Mouse (Mus musculus): ENCODE data around the gene Gcc1.

Gene Gcc1

GRCm38 (mm10) chr6:28422651-28423290, 5.4 kb downstream of the Gcc1 start:
- no peak for DNase-seq (ENCODE audit: low spot score)

DNA sequence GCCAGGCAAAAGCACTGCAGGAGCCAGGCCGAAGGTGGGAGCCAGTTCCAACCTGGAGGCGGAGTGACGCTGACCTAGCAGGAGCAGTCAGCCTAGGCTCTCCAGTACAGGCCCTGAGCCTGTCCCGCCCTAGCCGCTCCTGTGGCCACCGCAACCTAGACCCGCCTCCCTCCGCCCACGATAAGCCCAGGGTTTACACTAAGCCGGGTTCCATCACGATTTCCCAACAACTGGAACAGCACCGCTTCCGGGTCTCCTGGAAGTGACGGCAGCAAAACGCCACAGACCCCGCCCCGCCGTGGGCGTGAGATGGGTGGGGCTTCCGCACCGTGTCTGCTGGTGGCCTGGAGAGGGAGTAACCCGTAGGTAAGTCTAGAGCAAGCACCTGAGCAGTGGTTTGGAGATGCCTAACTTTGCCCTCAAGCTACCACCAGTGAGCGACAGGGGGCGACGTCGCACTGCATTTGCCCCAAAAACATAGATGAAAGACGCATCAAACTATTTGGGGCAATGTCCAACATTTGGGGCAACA, 6.7 kb downstream of the Gcc1 start:
- DNase-seq (ENCODE audit: low spot score): peak; percentile 98

- DNase-seq (ENCODE audit: low spot score): no peak
Observed at GRCm38 (mm10) chr6:28420865-28421264, 7.3 kb downstream of the Gcc1 start.

DNA sequence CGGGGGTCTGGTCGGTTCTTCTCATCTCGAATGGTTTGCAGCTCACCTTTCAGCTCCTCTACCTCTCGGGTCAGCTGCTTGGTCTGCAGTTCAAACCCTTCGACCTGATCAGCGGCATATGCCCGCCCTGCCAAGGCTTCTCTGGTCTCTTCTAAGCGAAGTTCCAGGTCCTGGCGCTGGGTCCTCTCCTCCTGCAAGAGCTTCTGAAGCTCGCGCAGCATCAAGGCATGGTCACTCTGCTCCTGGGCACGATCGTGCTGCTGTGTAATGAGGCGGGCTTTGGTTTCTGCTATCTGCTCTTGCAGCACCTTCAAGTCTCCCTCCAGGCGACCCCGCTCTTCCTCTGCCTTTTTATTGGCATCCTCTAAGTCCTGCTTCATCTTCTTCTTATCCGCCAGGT, 7.8 kb downstream of the Gcc1 start:
- DNase-seq (ENCODE audit: low spot score): no peak

- DNase-seq (ENCODE audit: low spot score): no peak
Observed at GRCm38 (mm10) chr6:28419673-28420072, 8.5 kb downstream of the Gcc1 start.

DNA sequence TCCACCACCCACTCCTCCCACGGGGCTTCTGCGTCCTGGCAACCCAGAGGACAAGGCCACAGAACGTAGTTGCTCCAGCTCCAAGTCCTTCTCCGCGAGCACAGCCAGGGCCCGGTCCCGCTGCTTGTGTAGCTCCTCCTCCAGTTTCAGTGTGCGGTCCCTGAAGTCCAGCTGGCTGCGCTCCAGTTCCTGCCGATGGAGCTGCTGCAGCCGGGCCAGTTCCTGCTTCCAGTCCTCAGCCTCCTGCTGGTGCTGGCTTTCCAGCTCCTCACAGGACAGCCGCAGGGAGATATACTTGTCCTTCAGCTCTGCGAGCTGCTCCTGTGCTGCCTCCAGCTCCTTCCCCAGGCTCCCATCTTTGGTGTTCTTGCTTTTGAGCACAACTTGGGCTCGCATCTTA, 9.7 kb downstream of the Gcc1 start:
- peak; percentile 42 for DNase-seq (ENCODE audit: low spot score)

GRCm38 (mm10) chr6:28416981-28417380, 11.2 kb downstream of the Gcc1 start:
- no peak for DNase-seq (ENCODE audit: low spot score)

GRCm38 (mm10) chr6:28411236-28411635, 17.0 kb downstream of the Gcc1 start:
- no peak for DNase-seq (ENCODE audit: low spot score)

GRCm38 (mm10) chr6:28410053-28410452, 18.1 kb downstream of the Gcc1 start:
- DNase-seq (ENCODE audit: low spot score): peak; percentile 42

DNA sequence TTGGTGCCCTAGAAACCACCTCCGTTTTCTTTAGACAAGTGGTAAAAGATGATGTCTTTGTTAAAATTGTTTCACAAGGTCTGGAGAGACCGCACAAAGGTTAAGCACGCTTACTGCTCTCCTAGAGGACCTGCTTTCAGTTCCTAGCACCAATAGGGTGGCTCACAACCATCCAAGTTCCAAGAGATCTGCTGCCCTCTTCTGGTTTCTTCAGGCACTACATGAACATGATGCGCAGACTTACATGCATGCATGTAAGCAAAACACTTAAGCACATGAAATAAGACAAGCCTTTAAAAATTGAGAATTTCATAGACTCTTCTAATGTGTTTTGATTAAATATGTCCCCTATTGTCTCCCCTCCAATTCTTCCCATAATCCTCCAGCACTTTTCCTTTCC, 28.4 kb downstream of the Gcc1 start:
- no peak for DNase-seq (ENCODE audit: low spot score)

GRCm38 (mm10) chr6:28398726-28399125, 29.5 kb downstream of the Gcc1 start:
- DNase-seq (ENCODE audit: low spot score): no peak

DNA sequence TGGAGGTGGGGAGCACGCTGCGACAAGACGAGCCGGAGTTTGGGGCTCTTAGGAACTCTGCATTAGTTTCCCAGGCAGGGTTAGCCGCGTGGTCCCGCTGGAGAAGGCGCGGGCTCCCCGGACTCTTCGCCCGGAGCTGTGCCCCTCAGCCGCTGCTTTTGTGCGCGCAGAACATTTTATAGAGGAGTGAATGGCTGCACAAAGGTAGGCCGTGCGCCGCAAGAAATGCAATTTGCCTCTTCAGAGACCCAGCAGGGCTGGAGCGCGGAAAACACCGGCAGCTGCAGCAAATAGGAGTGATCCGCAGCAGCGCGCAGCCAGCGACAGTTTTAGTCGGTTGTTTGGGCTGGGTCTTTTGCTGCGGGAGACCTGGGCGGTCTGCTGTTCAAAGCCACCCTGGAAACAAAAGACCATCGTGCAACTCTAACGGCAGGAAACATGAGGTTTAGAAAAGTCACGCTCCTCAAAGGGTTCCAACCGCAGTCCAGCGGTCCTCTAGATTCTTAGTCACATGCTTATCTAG, 30.4 kb downstream of the Gcc1 start, which contains the start of gene Zfp800:
Gene Zfp800 (minus strand): TSS at position 325 of the 523 bp plus-strand sequence.
- DNase-seq (ENCODE audit: low spot score): no peak

- no peak for DNase-seq (ENCODE audit: low spot score)
Observed at GRCm38 (mm10) chr6:28396853-28397457, 31.2 kb downstream of the Gcc1 start.

GRCm38 (mm10) chr6:28396051-28396852, 31.9 kb downstream of the Gcc1 start:
- no peak for DNase-seq (ENCODE audit: low spot score)

DNA sequence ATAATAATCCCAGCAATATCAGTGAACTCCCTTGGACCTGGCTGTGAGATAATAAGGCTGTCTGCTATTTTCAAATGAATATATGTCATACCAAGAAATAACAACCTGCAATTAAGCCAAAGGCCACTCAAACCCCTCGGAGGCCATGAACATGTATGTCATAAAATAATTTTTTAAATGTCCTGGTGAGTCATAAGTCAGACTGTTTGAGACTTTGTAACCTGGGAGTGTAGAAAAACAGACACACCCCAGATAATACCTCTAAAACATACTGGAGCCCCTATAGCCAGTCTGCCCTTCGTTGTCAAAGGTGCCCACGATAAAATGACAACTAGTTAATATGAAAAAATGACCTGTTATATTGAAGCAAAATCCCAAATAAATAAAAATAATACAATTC, 39.2 kb downstream of the Gcc1 start:
- no peak for DNase-seq (ENCODE audit: low spot score)

GRCm38 (mm10) chr6:28385169-28385568, 43.0 kb downstream of the Gcc1 start:
- no peak for DNase-seq (ENCODE audit: low spot score)

DNA sequence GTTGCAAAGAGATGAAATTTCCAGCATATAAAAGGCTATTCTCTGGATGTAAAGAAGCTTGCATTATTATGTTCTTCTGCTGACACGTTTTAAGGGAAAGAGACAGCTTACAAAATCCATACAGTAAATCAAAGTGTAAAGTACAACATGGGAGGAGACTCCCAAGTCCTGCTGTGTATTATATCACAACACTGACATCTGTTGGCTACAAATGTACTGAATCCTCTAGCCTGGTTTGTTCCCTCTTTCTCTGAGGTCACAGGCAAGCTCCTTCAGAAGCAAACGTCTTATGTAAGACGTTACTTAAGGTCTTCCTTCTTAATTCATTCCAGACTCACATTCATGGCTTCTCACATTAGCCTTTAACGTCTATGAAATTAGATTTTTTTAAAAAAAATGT, 46.2 kb downstream of the Gcc1 start:
- no peak for DNase-seq (ENCODE audit: low spot score)

DNA sequence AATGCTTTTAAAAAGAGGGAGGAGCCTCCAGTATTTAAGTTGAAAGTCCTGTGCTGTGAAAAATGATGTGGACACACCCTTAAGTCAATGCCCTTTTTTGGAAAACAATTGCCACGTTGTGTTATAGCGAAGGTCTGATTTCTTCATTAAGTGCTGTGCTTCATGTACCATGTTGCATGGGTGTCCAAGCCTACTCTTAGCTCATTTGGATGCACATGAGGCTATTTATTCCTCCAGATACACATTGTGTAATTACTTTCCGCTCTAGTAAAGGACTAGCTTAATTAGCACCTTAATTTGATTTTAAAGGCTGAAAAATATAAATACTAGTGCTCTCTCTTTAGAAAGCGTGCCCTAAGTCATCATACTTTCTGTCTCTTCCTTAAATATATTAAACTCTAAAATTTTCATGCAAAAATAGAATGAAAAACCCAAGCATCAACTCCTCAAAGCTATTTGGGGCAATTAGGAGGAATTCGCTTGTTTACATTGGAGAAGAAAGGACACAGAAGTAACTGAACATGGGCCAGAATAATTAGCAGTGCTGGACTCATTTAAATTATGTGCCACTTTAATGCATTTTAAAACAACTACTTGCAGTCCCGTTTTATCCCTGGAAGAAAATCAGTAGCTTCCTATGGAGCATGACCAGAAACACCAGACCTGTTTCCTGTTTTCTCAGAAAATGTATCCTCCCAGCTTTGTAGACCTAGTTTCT, 58.1 kb downstream of the Gcc1 start:
- no peak for DNase-seq (ENCODE audit: low spot score)

DNA sequence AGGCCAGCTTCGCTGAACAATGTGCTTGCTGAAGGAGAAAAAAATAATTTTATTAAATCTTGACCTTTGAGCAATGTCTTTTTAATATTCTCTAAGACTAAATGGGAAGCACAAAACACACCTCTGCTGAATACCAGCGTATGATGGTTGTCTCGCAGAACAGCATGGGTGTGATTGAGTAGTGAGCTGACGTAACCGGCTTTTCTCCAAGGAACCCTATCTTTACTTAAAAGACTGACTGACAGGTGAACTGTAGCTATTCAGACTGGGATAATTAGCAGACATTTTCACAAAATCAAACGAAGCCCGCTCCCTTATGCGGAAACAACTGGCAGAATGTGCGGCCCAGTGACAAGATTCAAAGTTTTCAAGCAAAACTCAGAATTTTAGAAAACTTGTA, 60.6 kb downstream of the Gcc1 start:
- no peak for DNase-seq (ENCODE audit: low spot score)
